Mouse (Mus musculus) MEL (cell line): ENCODE data around the gene Maml3.

Experiments used
- E2F4 ChIP-seq: IDR thresholded peaks from 2 replicates; pipeline ENCODE4 v1.6.1; 2011; ENCODE audit warnings: low read depth, low read length, improper control_type of control experiment, borderline replicate concordance
- RCOR1 ChIP-seq: IDR thresholded peaks from 2 replicates; pipeline ENCODE4 v1.6.1; 2012; ENCODE audit warnings: low read depth, mild to moderate bottlenecking, inconsistent platforms, low read length, improper control_type of control experiment

DNA sequence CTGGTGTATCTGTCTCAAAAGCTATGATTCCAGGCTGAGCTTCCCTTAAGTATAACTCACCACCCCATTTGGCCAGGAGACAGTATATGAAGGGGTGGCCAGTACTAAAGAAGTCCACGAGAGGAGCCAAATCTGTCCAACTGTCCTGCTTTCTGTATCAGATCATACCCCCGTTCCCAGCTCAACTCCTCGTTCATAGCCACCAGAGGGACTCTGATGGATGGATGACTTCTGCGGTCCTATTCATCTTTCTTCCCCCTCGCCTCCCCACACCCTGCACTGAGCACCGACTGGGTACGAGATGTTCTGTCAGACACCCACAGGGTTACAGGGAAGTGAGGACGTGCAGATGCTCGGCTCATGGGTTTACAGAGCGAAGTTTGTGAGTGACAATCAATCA is 74.8 kb downstream of the Maml3 start:
- TF ChIP-seq RCOR1 (no peak), E2F4 (no peak)
